Mouse (Mus musculus) stomach, embryonic 16.5 days (tissue): ENCODE data around the gene Zfp719. TPM values are rescaled to one million over a fixed set of nuclear protein-coding genes. Genes with fewer than 3 reads are reported as not detected.

ENCODE experiments used
- ATAC-seq: fragments of 200-750 bp; cut with Nextera tagmentation; 2 replicates; pipeline ENCODE4 v1.8.0; 2017; ENCODE audit warnings: moderate number of reproducible peaks, moderate TSS enrichment; ENCODE audit not compliant: insufficient read depth, low FRiP score
- H3K27ac ChIP-seq: fragments of 300-500 bp; sonication (generic); 2 replicates; pipeline ENCODE4 v1.5.1; 2014; ENCODE audit warnings: low read length
- H3K27me3 ChIP-seq: fragments of 300-500 bp; sonication (generic); 2 replicates; pipeline ENCODE4 v1.6.1; 2014; ENCODE audit warnings: low read length, control low read depth, mixed read lengths; ENCODE audit not compliant: control insufficient read depth, insufficient read depth
- H3K36me3 ChIP-seq: fragments of 300-500 bp; sonication (generic); 2 replicates; pipeline ENCODE4 v1.6.1; 2014; ENCODE audit warnings: low read length; ENCODE audit not compliant: control insufficient read depth, insufficient read depth
- H3K4me1 ChIP-seq: fragments of 300-500 bp; sonication (generic); 2 replicates; pipeline ENCODE4 v1.6.1; 2014; ENCODE audit warnings: low read length, control low read depth, mixed read lengths; ENCODE audit not compliant: control insufficient read depth, insufficient read depth
- H3K4me2 ChIP-seq: fragments of 300-500 bp; sonication (generic); 2 replicates; pipeline ENCODE4 v1.6.1; 2014; ENCODE audit warnings: low read depth, low read length, mixed read lengths
- H3K4me3 ChIP-seq: fragments of 300-500 bp; sonication (generic); replicated peaks from 2 replicates; pipeline ENCODE4 v1.5.1; 2014; ENCODE audit warnings: mild to moderate bottlenecking, low read length
- H3K9ac ChIP-seq: fragments of 300-500 bp; sonication (generic); 2 replicates; pipeline ENCODE4 v1.6.1; 2014; ENCODE audit warnings: low read length
- H3K9me3 ChIP-seq: fragments of 300-500 bp; sonication (generic); replicated peaks from 2 replicates; pipeline ENCODE4 v1.6.1; 2016; ENCODE audit warnings: low read length, control low read depth; ENCODE audit not compliant: control insufficient read depth
- WGBS: fragments of 180-500 bp; shearing (Covaris S2); extraction: QIAGEN DNeasy Blood & Tissue Kit; methylation state at CpG from one replicate; pipeline ENCODE4 v1.1.7; 2014; 5-methylcytosine and 5-hydroxymethylcytosine counted together
- polyA plus RNA-seq: library from polyadenylated mRNA; unstranded; fragments of >200 nt; fragmentation: Nextera tagmentation; extraction: Ambion mirVana; gene quantifications from 2 replicates; pipeline ENCODE4 v1.2.1, GENCODE M21; 2015

Gene Zfp719
- polyA plus RNA-seq, 1 experiment from 2014 or later, result 12.9 TPM

- Histone ChIP-seq H3K4me2 (no peak overlapping the region), H3K9me3 (no peaks in the 10 kb centered on the region), H3K4me1 (no peaks in the 10 kb centered on the region), H3K36me3 (no peaks in the 10 kb centered on the region), H3K27ac (no peak overlapping the region), H3K4me3 (no peak overlapping the region), H3K27me3 (no peaks in the 10 kb centered on the region), H3K9ac (no peak overlapping the region)
- 79% methylated on average over 8 of the region's 8 CpGs for WGBS
- no peak for ATAC-seq
Measured at GRCm38 (mm10) chr7:43625794-43626422, 46.5 kb downstream of the Zfp719 start.

GRCm38 (mm10) chr7:43633940-43634339 lies 54.5 kb downstream of the Zfp719 start:
- H3K4me1 ChIP-seq, result no peaks in the 10 kb centered on the region
- H3K9ac ChIP-seq, result no peak overlapping the region
- no peaks in the 10 kb centered on the region for H3K36me3 ChIP-seq
- no peak overlapping the region for H3K27ac ChIP-seq
- 68% methylated on average over 4 of the region's 4 CpGs for WGBS
- H3K9me3 ChIP-seq, result no peaks in the 10 kb centered on the region
- no peak overlapping the region for H3K4me2 ChIP-seq
- no peaks in the 10 kb centered on the region for H3K27me3 ChIP-seq
- H3K4me3 ChIP-seq, result no peak overlapping the region
- no peak for ATAC-seq

GRCm38 (mm10) chr7:43634500-43634899 lies 55.1 kb downstream of the Zfp719 start, which contains the start of gene Ceacam18:
Gene Ceacam18, plus strand, starts transcription at chr7:43634707.
- no peaks in the 10 kb centered on the region for H3K27me3 ChIP-seq
- no peak within 1 kb of the TSS for H3K4me3 ChIP-seq
- no peaks in the 10 kb centered on the region for H3K36me3 ChIP-seq
- H3K27ac ChIP-seq, result no peak within 1 kb of the TSS
- no peaks in the 10 kb centered on the region for H3K4me1 ChIP-seq
- H3K9me3 ChIP-seq, result no peaks in the 10 kb centered on the region
- no peak within 1 kb of the TSS for H3K4me2 ChIP-seq
- H3K9ac ChIP-seq, result no peak within 1 kb of the TSS
- ATAC-seq, result no peak
- WGBS, result 57% methylated on average over 6 of the region's 6 CpGs

GRCm38 (mm10) chr7:43636194-43636593 lies 56.8 kb downstream of the Zfp719 start:
- no peak overlapping the region for H3K4me2 ChIP-seq
- H3K9me3 ChIP-seq, result no peaks in the 10 kb centered on the region
- no peak overlapping the region for H3K4me3 ChIP-seq
- H3K27me3 ChIP-seq, result no peaks in the 10 kb centered on the region
- H3K27ac ChIP-seq, result no peak overlapping the region
- WGBS, result 60% methylated on average over 2 of the region's 2 CpGs
- no peak for ATAC-seq
- no peak overlapping the region for H3K9ac ChIP-seq
- no peaks in the 10 kb centered on the region for H3K36me3 ChIP-seq
- no peaks in the 10 kb centered on the region for H3K4me1 ChIP-seq

DNA sequence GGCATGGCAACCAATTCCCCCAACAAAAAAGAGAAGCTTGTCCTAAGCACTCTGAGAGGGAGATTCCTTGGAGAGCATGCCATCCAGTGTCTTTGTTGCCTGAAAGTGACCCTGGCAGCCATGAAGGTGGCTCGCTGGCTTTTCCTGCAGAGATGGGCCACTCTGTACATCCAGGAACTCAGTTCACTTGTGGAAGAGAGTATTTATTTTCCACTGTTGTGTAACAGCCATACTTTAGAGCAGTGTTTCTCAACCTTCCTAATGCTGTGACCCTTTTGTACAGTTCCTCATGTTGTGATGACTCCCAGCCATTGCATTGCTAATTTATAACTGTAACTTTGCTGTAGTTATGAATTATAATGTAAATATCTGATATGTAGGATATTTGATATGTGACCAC lies 57.7 kb downstream of the Zfp719 start:
- no peak overlapping the region for H3K4me3 ChIP-seq
- ATAC-seq, result no peak
- WGBS, result 80% methylated on average over 1 of the region's 1 CpGs
- no peaks in the 10 kb centered on the region for H3K9me3 ChIP-seq
- H3K36me3 ChIP-seq, result no peaks in the 10 kb centered on the region
- H3K4me2 ChIP-seq, result no peak overlapping the region
- no peak overlapping the region for H3K27ac ChIP-seq
- H3K27me3 ChIP-seq, result no peaks in the 10 kb centered on the region
- no peak overlapping the region for H3K9ac ChIP-seq
- H3K4me1 ChIP-seq, result no peaks in the 10 kb centered on the region

- no peaks in the 10 kb centered on the region for H3K36me3 ChIP-seq
- no peak for ATAC-seq
- H3K9me3 ChIP-seq, result no peaks in the 10 kb centered on the region
- H3K27ac ChIP-seq, result no peak overlapping the region
- 78% methylated on average over 5 of the region's 5 CpGs for WGBS
- H3K4me2 ChIP-seq, result no peak overlapping the region
- H3K4me1 ChIP-seq, result no peaks in the 10 kb centered on the region
- H3K27me3 ChIP-seq, result no peaks in the 10 kb centered on the region
- no peak overlapping the region for H3K9ac ChIP-seq
- H3K4me3 ChIP-seq, result no peak overlapping the region
Measured at GRCm38 (mm10) chr7:43642587-43642986, 63.2 kb downstream of the Zfp719 start.

Other genes with a start within 250 kb of the Zfp719 start
- gene Siglecf, start 228.3 kb upstream of the Zfp719 start, polyA plus RNA-seq, result 0.15 and 0.27 TPM in 2 replicates
- 0.26 and 0.45 TPM in 2 replicates for gene Siglecg, start 171.4 kb upstream of the Zfp719 start, polyA plus RNA-seq
- gene Lim2, start 151.9 kb upstream of the Zfp719 start, polyA plus RNA-seq, result 0.29 TPM in 1 of 2 replicates, not detected in the other
- gene Nkg7, start 142.5 kb upstream of the Zfp719 start, polyA plus RNA-seq, result 2.7 and 2.8 TPM in 2 replicates
- gene Cldnd2, start 138.8 kb upstream of the Zfp719 start, polyA plus RNA-seq, result not detected in 2 replicates
- gene Etfb, start 135.5 kb upstream of the Zfp719 start, polyA plus RNA-seq, result 365 and 382 TPM in 2 replicates
- gene Gm45233, start 135.5 kb upstream of the Zfp719 start, polyA plus RNA-seq, result 0.62 TPM in 1 of 2 replicates, not detected in the other
- gene Vsig10l, start 116.5 kb upstream of the Zfp719 start, polyA plus RNA-seq, result 17.7 and 28.7 TPM in 2 replicates
- gene Iglon5, start 89.5 kb upstream of the Zfp719 start, polyA plus RNA-seq, result 0.30 and 0.39 TPM in 2 replicates
- gene 4931406B18Rik, start 73.7 kb upstream of the Zfp719 start, polyA plus RNA-seq, result not detected in 2 replicates
- 3.0 and 3.7 TPM in 2 replicates for gene Cd33, start 35.2 kb upstream of the Zfp719 start, polyA plus RNA-seq
- gene Zfp658, start 17.4 kb upstream of the Zfp719 start, polyA plus RNA-seq, result 3.5 and 3.6 TPM in 2 replicates
- not detected in 2 replicates for gene Zfp819, start 27.6 kb downstream of the Zfp719 start, polyA plus RNA-seq
- gene Ceacam18, start 55.1 kb downstream of the Zfp719 start, polyA plus RNA-seq, result 1.0 and 1.4 TPM in 2 replicates
- gene Siglece, start 80.6 kb downstream of the Zfp719 start, polyA plus RNA-seq, result 2.2 and 2.6 TPM in 2 replicates
- gene Ctu1, start 92.4 kb downstream of the Zfp719 start, polyA plus RNA-seq, result 11.7 and 12.2 TPM in 2 replicates
- 0.28 and 1.1 TPM in 2 replicates for gene Klk14, start 110.8 kb downstream of the Zfp719 start, polyA plus RNA-seq
- gene Klk13, start 133.0 kb downstream of the Zfp719 start, polyA plus RNA-seq, result 17.6 and 46.1 TPM in 2 replicates
- gene Klk12, start 189.3 kb downstream of the Zfp719 start, polyA plus RNA-seq, result 7.3 and 16.2 TPM in 2 replicates
- gene Klk11, start 195.0 kb downstream of the Zfp719 start, polyA plus RNA-seq, result 25.3 and 37.4 TPM in 2 replicates
- gene Klk10, start 201.4 kb downstream of the Zfp719 start, polyA plus RNA-seq, result 42.4 and 129 TPM in 2 replicates
- 2.7 and 5.3 TPM in 2 replicates for gene Klk9, start 212.3 kb downstream of the Zfp719 start, polyA plus RNA-seq
- gene Klk8, start 218.0 kb downstream of the Zfp719 start, polyA plus RNA-seq, result 31.0 and 55.1 TPM in 2 replicates
- 0.22 and 0.66 TPM in 2 replicates for gene Klk7, start 231.7 kb downstream of the Zfp719 start, polyA plus RNA-seq
- gene Klk6, start 244.9 kb downstream of the Zfp719 start, polyA plus RNA-seq, result 0.30 and 0.42 TPM in 2 replicates